7 mouse cellular contexts compared by ENCODE assay signal in the genomic region with DNA sequence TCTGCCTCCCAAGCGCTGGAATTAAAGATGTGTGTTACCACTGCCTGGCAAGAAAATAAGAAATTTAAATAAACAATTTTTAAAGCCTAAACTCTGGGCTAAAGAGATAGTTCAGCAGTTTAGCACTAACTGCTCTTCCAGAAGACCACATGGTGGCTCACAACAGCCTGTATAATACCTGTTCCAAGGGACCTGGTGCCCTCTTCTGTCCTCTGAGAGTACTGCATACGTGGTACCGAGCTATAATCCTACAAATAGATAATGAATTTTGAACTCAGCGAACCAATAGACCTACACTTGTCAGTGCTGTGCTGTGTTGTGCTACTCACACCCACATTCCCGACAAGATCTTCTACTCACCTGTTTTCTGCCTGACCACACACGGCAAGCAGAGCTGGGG. TPM values are rescaled to one million over a fixed set of nuclear protein-coding genes. Genes with fewer than 3 reads are reported as not detected.
DNase-seq lines count a peak whose midpoint lies in the region; ATAC-seq and TF ChIP-seq lines count a peak whose summit lies in the region.

No protein-coding gene starts in this region.

- DNase-seq in MEL-GATA-1-ER (ENCODE audit: extremely low read depth, low read depth): peak; percentile 82
- DNase-seq in brain, embryonic 14.5 days (ENCODE audit: low read depth): peak; percentile 86
- peak; percentile 80 for DNase-seq in forebrain, embryonic 11.5 days (ENCODE audit: low spot score)
- peak; percentile 64 for DNase-seq in layer of hippocampus, adult 9-11 months
- DNase-seq in lung, postnatal 36 days: peak; percentile 94
- peak; percentile 81 to 83 for DNase-seq in right cerebral cortex, adult 2 months (ENCODE audit: low spot score in 2 of 2)

- peak; percentile 73; the same call in 1 of the 2 replicates for TF ChIP-seq CTCF in brain, embryonic 14.5 days (IDR thresholded peaks at IDR 0.05; ENCODE audit: borderline replicate concordance, extremely low read depth, insufficient read depth, insufficient read length)

- H3K36me3 ChIP-seq in forebrain, embryonic 11.5 days (ENCODE audit: control insufficient read depth, insufficient read depth, low read length): no peaks in the 10 kb centered on the region

- H3K4me1 ChIP-seq in forebrain, embryonic 11.5 days (replicated peaks; ENCODE audit: control insufficient read depth, insufficient read depth, low read length): no peaks in the 10 kb centered on the region

- no peak overlapping the region for H3K27ac ChIP-seq in forebrain, embryonic 11.5 days (ENCODE audit: low read depth, low read length)

- 0 out of 2 replicates have a peak, but pooled peaks have one; percentile 39 for ATAC-seq in forebrain, embryonic 11.5 days (replicated peaks; ENCODE audit: low FRiP score)
- ATAC-seq in hematopoietic stem cell, adult 5-6 weeks (replicated peaks in 1 of 2; ENCODE audit: insufficient read depth in 1 of 2, low FRiP score in 2 of 2, low TSS enrichment in 1 of 2, low read depth in 1 of 2, poor library complexity in 2 of 2, severe bottlenecking in 2 of 2): peak; percentile 89 to 96

- H3K4me2 ChIP-seq in forebrain, embryonic 11.5 days (ENCODE audit: low read depth, low read length, severe bottlenecking): no peak overlapping the region

- no peak overlapping the region for H3K9ac ChIP-seq in forebrain, embryonic 11.5 days (ENCODE audit: low read length)

- TF ChIP-seq POLR2A in brain, embryonic 14.5 days (IDR thresholded peaks at IDR 0.05; ENCODE audit: borderline replicate concordance, extremely low read depth, insufficient read depth, insufficient read length, poor library complexity, severe bottlenecking): no peak

- H3K27me3 ChIP-seq in forebrain, embryonic 11.5 days (ENCODE audit: control insufficient read depth, insufficient read depth, low read length): no peaks in the 10 kb centered on the region

- no peaks in the 10 kb centered on the region for H3K9me3 ChIP-seq in forebrain, embryonic 11.5 days (ENCODE audit: control insufficient read depth, low read length)

- no peak overlapping the region for H3K4me3 ChIP-seq in forebrain, embryonic 11.5 days (ENCODE audit: low read depth, low read length)

- 14% methylated on average over 6 of the region's 6 CpGs for WGBS in forebrain, embryonic 11.5 days

RNA-seq across cellular contexts. Expression of gene Nicn1, which starts 5.8 kb away (rescaled TPM):
- 113 and 115 TPM in 2 replicates for polyA plus RNA-seq in brain, embryonic 14.5 days (2012; rRNA removed)
- 46.8 and 61.8 TPM in 2 replicates for polyA plus RNA-seq in forebrain, embryonic 11.5 days (2014; fragmentation: Nextera tagmentation; extraction: Ambion mirVana)
- 7.0 and 12.5 TPM in 2 replicates for total RNA-seq in hematopoietic stem cell, adult 5-6 weeks (2017)

RNA-seq across cellular contexts. Expression of gene Amt, which starts 12.2 kb away (rescaled TPM):
- 58.0 and 67.8 TPM in 2 replicates for polyA plus RNA-seq in brain, embryonic 14.5 days (2012; rRNA removed)
- 25.1 and 25.9 TPM in 2 replicates for polyA plus RNA-seq in forebrain, embryonic 11.5 days (2014; fragmentation: Nextera tagmentation; extraction: Ambion mirVana)
- 1.4 and 1.6 TPM in 2 replicates for total RNA-seq in hematopoietic stem cell, adult 5-6 weeks (2017)

RNA-seq across cellular contexts. Expression of gene Dag1, which starts 20.7 kb away (rescaled TPM):
- polyA plus RNA-seq in brain, embryonic 14.5 days (2012; rRNA removed): 25.9 and 58.1 TPM in 2 replicates
- 77.1 and 82.0 TPM in 2 replicates for polyA plus RNA-seq in forebrain, embryonic 11.5 days (2014; fragmentation: Nextera tagmentation; extraction: Ambion mirVana)
- 9.8 and 14.1 TPM in 2 replicates for total RNA-seq in hematopoietic stem cell, adult 5-6 weeks (2017)

RNA-seq across cellular contexts. Expression of gene Rhoa, which starts 21.5 kb away (rescaled TPM):
- 124 and 160 TPM in 2 replicates for polyA plus RNA-seq in brain, embryonic 14.5 days (2012; rRNA removed)
- polyA plus RNA-seq in forebrain, embryonic 11.5 days (2014; fragmentation: Nextera tagmentation; extraction: Ambion mirVana): 298 and 303 TPM in 2 replicates
- total RNA-seq in hematopoietic stem cell, adult 5-6 weeks (2017): 251 and 320 TPM in 2 replicates

RNA-seq across cellular contexts. Expression of gene Tcta, which starts 21.6 kb away (rescaled TPM):
- polyA plus RNA-seq in brain, embryonic 14.5 days (2012; rRNA removed): 34.6 and 39.0 TPM in 2 replicates
- 20.8 and 25.5 TPM in 2 replicates for polyA plus RNA-seq in forebrain, embryonic 11.5 days (2014; fragmentation: Nextera tagmentation; extraction: Ambion mirVana)
- 8.5 and 9.7 TPM in 2 replicates for total RNA-seq in hematopoietic stem cell, adult 5-6 weeks (2017)
